Mouse (Mus musculus): ENCODE data around the gene Cct8l1.

Cct8l1 gene

GRCm38 (mm10) chr5:25529529-25530421 lies 13.9 kb downstream of the Cct8l1 start:
- DNase-seq (ENCODE audit: extremely low spot score) = peak; percentile 99

GRCm38 (mm10) chr5:25530629-25531028 lies 14.8 kb downstream of the Cct8l1 start:
- DNase-seq (ENCODE audit: extremely low spot score) = no peak

- no peak for DNase-seq (ENCODE audit: extremely low spot score)
Measured at GRCm38 (mm10) chr5:25532256-25533147, 16.6 kb downstream of the Cct8l1 start.

GRCm38 (mm10) chr5:25533298-25533697 lies 17.4 kb downstream of the Cct8l1 start:
- no peak for DNase-seq (ENCODE audit: extremely low spot score)

- DNase-seq (ENCODE audit: extremely low spot score) = no peak
Measured at GRCm38 (mm10) chr5:25535566-25535965, 19.7 kb downstream of the Cct8l1 start.

GRCm38 (mm10) chr5:25536451-25536850 lies 20.6 kb downstream of the Cct8l1 start:
- no peak for DNase-seq (ENCODE audit: extremely low spot score)

GRCm38 (mm10) chr5:25536921-25537409 lies 21.1 kb downstream of the Cct8l1 start:
- DNase-seq (ENCODE audit: extremely low spot score) = no peak

- no peak for DNase-seq (ENCODE audit: extremely low spot score)
Measured at GRCm38 (mm10) chr5:25540412-25540811, 24.5 kb downstream of the Cct8l1 start.

- DNase-seq (ENCODE audit: extremely low spot score) = no peak
Measured at GRCm38 (mm10) chr5:25540921-25541320, 25.1 kb downstream of the Cct8l1 start.

GRCm38 (mm10) chr5:25541661-25542060 lies 25.8 kb downstream of the Cct8l1 start:
- DNase-seq (ENCODE audit: extremely low spot score) = no peak

- DNase-seq (ENCODE audit: extremely low spot score) = no peak
Measured at GRCm38 (mm10) chr5:25544061-25544460, 28.2 kb downstream of the Cct8l1 start.

- no peak for DNase-seq (ENCODE audit: extremely low spot score)
Measured at GRCm38 (mm10) chr5:25544566-25544965, 28.7 kb downstream of the Cct8l1 start.

GRCm38 (mm10) chr5:25546912-25547311 lies 31.0 kb downstream of the Cct8l1 start:
- no peak for DNase-seq (ENCODE audit: extremely low spot score)

GRCm38 (mm10) chr5:25550912-25551311 lies 35.0 kb downstream of the Cct8l1 start:
- DNase-seq (ENCODE audit: extremely low spot score) = no peak

- no peak for DNase-seq (ENCODE audit: extremely low spot score)
Measured at GRCm38 (mm10) chr5:25554210-25554609, 38.3 kb downstream of the Cct8l1 start.

- no peak for DNase-seq (ENCODE audit: extremely low spot score)
Measured at GRCm38 (mm10) chr5:25554689-25555088, 38.8 kb downstream of the Cct8l1 start.

GRCm38 (mm10) chr5:25555684-25556083 lies 39.8 kb downstream of the Cct8l1 start:
- DNase-seq (ENCODE audit: extremely low spot score) = no peak

- DNase-seq (ENCODE audit: extremely low spot score) = no peak
Measured at GRCm38 (mm10) chr5:25556363-25556762, 40.5 kb downstream of the Cct8l1 start.
